Mouse (Mus musculus) left cerebral cortex, postnatal 25 days (tissue): ENCODE data around the gene Gm10837. TPM values are rescaled to one million over a fixed set of nuclear protein-coding genes. Genes with fewer than 3 reads are reported as not detected.
"Not testable (repeated sequence)": the region's sequence is repeated elsewhere in the genome, so short reads cannot be mapped to it uniquely, and the experiment has no call there.

Source experiments
- DNase-seq, 2 experiments: peaks; one replicate each; pipeline ENCODE4 v3.0.0; 2022; ENCODE audit warnings: low spot score in 2 of 2, mixed read lengths in 1 of 2
- intact Hi-C: fragments of 180-260 bp; cut with DNase I; formaldehyde crosslinking; loops from one replicate; pipeline ENCODE4 v1.15.1; 2025
- total RNA-seq, 2 experiments: library from RNA; stranded (reverse); gene quantifications; 2 replicates each; pipeline ENCODE4 v1.2.3; 2021

Gm10837 gene
- total RNA-seq, 2 experiments from 2014 or later: not detected

GRCm38 (mm10) chr14:122463080-122463691, 27.2 kb upstream of the Gm10837 start:
- intact Hi-C loops: loop anchor here (5.0 kb wide), 1 partner anchor 81 kb away; no protein-coding TSS in a partner anchor
- DNase-seq: no peak

GRCm38 (mm10) chr14:122463734-122464341, 26.5 kb upstream of the Gm10837 start:
- DNase-seq: not testable (repeated sequence)
- intact Hi-C loops: loop anchor here (5.0 kb wide), 1 partner anchor 82 kb away; no protein-coding TSS in a partner anchor

- intact Hi-C loops: loop anchor here (5.0 kb wide), 1 partner anchor 82 kb away; no protein-coding TSS in a partner anchor
- no peak for DNase-seq
Observed at GRCm38 (mm10) chr14:122464351-122464762, 26.0 kb upstream of the Gm10837 start.

GRCm38 (mm10) chr14:122464763-122465741, 25.3 kb upstream of the Gm10837 start, which contains the start of gene Zic5:
Gene Zic5 (minus strand): TSS chr14:122465677.
- intact Hi-C loops: loop anchor here (5.0 kb wide), 1 partner anchor 83 kb away; no protein-coding TSS in a partner anchor

GRCm38 (mm10) chr14:122465931-122466490, 24.4 kb upstream of the Gm10837 start:
- intact Hi-C loops: no loop called here
- DNase-seq: no peak

More at GRCm38 (mm10) chr14:122464763-122465741, 25.3 kb upstream of the Gm10837 start, which contains the start of gene Zic5:
- no peak for DNase-seq

GRCm38 (mm10) chr14:122466756-122467362, 23.5 kb upstream of the Gm10837 start:
- DNase-seq: no peak
- intact Hi-C loops: no loop called here

GRCm38 (mm10) chr14:122467926-122468841, 22.2 kb upstream of the Gm10837 start:
- intact Hi-C loops: no loop called here
- no peak for DNase-seq

GRCm38 (mm10) chr14:122468971-122469755, 21.2 kb upstream of the Gm10837 start:
- no peak for DNase-seq
- intact Hi-C loops: no loop called here

GRCm38 (mm10) chr14:122471449-122472085, 18.8 kb upstream of the Gm10837 start:
- no peak for DNase-seq
- intact Hi-C loops: loop anchor here (5.0 kb wide), 1 partner anchor 84 kb away; no protein-coding TSS in a partner anchor

- DNase-seq: no peak
- intact Hi-C loops: loop anchor here (5.0 kb wide), 1 partner anchor 85 kb away; no protein-coding TSS in a partner anchor
Observed at GRCm38 (mm10) chr14:122472161-122472560, 18.2 kb upstream of the Gm10837 start.

GRCm38 (mm10) chr14:122472647-122473046, 17.7 kb upstream of the Gm10837 start:
- intact Hi-C loops: loop anchor here (5.0 kb wide), 1 partner anchor 85 kb away; no protein-coding TSS in a partner anchor
- DNase-seq: no peak

GRCm38 (mm10) chr14:122473211-122473751, 17.1 kb upstream of the Gm10837 start:
- DNase-seq: no peak
- intact Hi-C loops: loop anchor here (5.0 kb wide), 1 partner anchor 86 kb away; no protein-coding TSS in a partner anchor

- no peak for DNase-seq
- intact Hi-C loops: loop anchor here (5.0 kb wide), 1 partner anchor 87 kb away; no protein-coding TSS in a partner anchor
Observed at GRCm38 (mm10) chr14:122474041-122474890, 16.1 kb upstream of the Gm10837 start.

GRCm38 (mm10) chr14:122474891-122475556, 15.4 kb upstream of the Gm10837 start, which contains the start of gene Zic2:
Gene Zic2 (plus strand): TSS chr14:122475435.
- intact Hi-C loops: loop anchor here (5.0 kb wide), 3 partner anchors 68 to 248 kb away; no protein-coding TSS in a partner anchor

More at GRCm38 (mm10) chr14:122474891-122475556, 15.4 kb upstream of the Gm10837 start, which contains the start of gene Zic2:
- DNase-seq: no peak
